Mouse (Mus musculus) lung, adult 18-20 months (tissue): Measurements from ENCODE around the gene Igsf3.

Experiments used
- DNase-seq, 2 experiments: peaks; one replicate each; pipeline ENCODE4 v3.0.0; 2022; ENCODE audit warnings: mixed read lengths in 2 of 2

Igsf3 gene

DNA sequence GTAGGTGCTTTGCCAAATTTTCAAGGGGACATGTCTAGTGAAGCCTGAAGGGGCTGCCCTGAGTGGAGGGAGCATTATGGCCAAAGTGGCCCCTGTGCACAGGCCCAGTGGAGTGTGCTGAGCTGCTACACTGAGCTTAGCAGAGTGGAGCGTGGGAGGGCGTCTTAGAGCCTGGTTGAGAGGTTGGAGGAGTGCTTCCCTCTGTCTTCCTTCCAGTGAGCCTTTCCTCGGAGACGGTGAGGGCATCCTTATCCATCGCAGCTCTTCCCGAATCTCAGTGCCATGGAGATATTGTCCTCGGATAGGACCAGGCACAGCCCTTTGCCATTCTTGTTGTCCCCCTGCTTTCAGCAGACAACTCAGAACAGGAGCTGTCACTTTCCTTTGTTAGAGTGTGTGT, 84.2 kb downstream of the Igsf3 start:
- DNase-seq = no peak

DNA sequence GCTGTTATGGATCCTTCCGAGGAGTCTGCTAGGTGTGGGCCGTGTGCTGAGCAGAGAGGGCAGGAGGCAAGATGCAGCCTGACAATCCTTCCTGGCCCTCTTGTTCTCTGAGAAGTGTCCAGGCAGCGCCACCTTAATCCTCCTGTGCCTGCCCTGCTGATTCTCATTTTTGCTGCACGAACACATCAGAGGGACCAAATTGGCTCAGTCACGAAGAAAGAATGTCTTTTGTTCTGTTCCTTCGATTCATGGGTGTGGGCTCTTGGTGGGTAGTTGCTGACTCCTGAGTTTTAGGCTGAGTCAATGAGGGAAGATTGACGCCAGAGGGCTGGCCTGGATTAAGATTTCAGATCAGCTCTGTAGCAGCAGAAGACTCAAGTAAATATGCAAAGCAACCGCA, 84.9 kb downstream of the Igsf3 start:
- no peak for DNase-seq

DNA sequence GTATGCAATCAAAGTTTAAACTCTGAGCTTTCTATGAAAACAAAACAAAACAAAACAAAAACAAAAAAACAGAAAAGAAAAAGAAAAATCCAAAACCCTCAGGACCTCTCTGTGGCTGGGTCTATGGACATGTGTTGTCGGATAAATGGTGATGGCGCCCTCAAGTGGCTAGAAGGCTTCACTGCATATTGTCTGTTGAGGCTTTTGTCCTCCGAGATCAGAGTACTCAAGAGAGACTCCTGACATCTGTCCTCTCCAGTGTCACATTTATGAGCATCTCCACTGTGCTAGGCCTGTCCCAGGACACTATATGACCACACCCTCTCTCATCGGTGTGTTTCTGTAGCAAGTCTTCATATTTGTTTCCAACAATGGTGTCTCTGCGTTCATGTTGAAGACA, 85.4 kb downstream of the Igsf3 start:
- DNase-seq = peak; percentile 66

DNA sequence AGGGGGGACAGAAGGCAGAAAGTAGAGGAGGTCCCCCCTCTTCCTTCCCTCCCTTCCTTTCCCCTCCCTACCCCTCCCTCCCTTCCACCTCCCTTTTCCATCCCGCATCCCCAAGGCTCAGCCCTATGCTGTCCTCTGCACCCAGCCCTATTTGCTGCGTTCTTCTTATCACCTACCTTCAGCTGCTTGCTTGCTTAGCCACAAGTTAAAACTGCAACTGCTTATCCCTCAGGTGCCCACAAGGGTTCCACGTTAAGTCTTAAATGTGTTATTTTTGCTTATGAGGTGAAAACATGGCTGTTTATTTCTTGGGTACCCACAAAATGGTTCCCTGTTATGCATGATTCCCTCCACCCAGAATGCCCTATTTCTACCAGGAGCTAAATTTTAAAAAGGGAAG, 86.6 kb downstream of the Igsf3 start:
- DNase-seq = no peak

DNA sequence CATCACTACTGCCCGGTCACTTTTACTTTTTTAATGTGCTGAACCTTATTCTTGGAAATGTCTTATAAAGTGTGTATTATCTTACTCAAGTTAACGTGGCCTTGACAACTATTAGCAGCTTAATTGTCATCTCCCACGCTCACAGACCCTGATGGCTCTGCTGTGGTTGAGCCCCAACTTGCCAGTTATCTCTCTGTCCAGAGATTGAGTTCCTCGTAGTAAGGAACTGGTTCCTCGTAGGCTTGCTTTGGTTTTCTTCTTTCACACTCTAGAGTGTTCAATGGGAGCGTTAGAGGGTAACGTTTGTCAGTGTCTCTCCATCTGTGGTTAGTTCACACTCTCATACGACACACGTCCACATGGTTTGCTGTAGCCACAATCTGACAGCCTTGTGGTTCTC, 92.8 kb downstream of the Igsf3 start:
- DNase-seq = no peak

DNA sequence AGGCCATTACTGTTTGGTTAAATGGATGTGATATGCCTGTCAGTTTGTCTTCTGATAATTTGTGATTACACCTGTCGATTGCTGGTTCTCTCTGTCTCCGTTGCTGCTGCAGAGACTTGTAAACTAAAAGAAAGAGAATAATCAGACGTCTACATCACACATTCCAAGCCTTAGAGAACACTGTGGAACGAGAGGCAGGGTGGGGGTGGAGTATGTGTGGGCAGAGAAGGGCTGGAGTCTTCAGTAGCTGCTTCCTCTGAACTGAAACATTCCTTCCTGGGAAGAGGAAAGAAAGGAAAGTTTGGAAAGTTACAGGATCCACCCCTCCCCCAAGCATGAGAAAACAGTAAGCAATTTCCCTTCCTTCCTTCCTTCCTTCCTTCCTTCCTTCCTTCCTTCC, 95.0 kb downstream of the Igsf3 start:
- DNase-seq = no peak

DNA sequence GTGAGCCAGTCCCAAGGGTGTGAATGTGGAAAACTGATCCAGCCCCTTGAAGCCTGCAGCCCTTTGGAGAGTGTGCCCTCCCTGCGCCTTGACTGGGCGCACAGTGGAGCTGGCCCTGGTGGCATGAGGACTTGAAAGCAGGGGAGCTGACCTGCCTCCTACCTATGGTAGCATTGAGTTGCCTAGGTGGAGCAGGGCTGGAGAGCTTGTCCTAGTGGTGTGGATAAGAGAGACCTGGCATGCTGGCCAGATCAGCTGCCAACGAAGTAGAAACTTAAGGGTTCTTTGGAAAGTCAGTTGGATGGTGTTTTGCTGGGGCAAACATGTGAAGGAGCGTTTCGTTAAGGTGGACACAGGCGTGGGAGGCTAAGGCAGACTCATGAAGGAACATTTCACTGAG, 105.1 kb downstream of the Igsf3 start:
- DNase-seq = peak; percentile 36 to 38

DNA sequence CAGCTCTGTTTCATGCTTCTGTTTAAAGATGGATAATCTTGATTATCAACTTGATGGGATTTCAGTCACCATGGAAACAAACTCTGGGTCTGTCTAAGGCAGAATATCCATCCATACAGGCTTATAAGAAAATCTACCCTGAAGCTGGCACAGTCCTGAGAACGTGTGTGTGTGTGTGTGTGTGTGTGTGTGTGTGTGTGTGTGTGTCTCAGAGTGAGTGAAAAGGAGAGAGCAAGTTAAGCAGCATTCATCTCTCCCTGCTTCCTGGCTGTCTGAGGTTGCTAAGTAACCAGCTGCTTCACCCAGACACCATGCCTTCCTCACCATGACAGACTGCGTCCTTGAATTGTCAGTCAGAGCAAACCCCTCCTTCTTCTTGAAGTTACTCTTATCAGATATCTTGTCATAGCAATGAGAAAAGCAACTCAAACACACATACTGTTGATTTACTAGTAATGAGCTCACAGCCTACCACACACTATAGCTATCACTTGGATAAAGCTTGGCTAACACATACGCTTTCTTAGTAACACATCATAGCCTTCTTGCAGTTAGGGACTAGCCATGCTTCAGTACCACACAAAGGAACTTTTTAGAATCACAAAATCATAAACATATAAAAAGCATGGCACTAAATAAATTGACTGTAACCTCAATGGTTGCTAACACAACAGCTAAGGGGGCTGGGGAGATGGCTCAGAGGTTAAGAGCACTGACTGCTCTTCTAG, 106.5 kb downstream of the Igsf3 start:
- DNase-seq = no peak

DNA sequence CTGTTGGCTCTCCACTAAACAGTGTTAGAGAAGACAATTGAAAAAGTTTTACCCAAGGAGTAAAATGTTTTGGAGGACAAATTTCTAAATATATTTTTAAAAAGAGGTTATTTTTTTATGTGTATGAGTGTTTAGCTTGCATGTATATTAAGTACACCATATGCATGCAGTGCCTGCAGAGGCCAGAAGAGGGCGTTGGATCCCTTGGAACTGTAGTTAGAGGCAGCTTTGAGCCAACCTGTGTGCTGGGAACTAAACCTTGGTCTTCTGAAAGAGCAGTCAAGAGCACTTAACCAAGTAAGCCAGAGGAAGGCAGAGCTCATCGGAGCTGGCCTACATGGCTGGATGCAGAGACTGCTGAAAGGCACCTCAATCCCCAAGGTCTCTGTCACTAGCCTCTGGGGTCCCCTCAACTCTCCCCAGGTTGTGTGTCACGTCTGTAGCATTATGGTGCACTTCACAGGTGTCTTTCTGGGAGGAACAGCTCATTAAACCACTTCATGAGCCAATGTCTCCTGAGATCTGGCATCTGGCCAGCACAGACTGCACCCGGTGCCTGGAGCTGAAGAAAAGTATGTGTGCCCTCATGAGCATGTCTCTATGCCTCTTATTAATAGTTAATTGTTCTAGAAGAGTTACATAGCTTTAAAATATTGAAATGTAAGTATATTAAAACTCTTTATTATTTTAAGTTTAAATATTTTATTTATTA, 109.3 kb downstream of the Igsf3 start:
- no peak for DNase-seq

DNA sequence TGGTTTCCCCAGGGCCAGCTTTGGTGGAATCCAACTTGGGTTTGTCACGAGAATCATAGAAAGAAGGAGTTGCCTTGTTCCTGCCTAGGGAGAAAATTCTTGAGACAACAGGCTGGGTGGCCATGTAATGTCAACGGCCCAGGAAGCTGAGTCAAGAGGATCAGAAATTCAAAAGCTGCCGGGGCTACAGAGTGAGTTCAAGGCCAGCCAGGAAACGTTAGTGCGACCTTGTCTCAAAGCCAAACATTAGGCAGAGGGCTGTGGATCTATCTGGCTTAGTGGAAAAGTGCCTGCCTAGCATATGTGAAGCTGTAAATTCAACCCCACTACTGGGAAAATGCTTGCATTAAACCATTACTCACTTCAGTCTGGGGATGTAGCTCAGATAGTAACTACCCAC, 110.6 kb downstream of the Igsf3 start:
- no peak for DNase-seq

DNA sequence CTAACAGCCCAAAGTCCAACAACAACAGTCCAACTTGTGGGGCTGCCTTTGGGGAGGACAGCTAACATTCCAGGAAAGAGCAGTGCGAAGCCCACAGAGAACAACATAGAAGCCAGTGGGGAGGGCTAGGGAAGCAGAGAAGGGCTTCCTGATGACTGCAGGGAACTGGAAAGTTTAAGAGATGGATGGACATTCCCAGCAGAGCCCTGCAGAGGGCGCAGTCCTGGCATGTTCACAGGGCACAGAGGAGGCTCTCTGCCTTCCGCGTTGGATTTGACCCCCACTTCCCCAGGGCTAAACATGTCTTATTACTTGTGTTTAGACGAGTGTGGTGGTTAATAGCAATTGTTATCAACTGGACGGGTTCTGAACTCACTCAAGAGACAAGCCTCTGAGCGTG, 111.3 kb downstream of the Igsf3 start:
- no peak for DNase-seq

DNA sequence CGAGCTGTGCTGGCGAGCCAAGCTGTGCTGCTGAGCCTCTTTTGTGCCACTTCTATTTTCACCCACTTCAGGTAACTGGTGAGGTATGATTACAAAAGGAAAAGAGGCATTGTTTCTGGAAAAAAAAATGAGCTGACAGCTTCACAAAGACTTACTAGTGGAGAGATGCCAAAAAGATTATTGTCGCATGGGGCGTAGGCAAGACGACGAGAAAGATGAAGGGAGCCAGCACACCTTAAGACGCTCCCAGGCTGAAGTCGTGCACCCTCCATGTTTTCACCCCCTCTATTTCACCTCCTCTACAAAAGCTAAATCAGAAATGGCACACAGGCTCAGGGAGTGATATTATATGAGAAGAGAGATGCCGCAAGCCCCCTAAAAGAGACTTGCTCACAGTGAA, 113.6 kb downstream of the Igsf3 start:
- DNase-seq = no peak

DNA sequence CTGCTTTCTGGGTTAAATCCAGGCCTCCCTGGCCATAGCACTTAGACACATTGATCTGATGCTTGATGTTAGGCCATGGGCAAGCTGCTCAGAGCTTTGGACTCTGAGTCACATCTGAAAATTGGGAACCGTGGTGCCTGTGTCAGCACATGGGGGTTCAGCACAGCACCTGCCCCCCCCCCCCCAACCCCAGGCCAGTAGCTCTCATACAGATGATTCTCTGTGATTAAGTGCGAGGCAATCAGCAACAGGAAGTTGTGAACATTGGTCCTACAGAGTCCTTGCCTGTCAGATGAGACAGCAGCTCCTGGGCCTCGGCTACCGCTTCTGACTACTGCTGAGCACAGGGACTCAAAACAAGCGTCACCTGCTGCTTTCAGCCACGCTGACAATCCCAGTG, 116.0 kb downstream of the Igsf3 start:
- no peak for DNase-seq

DNA sequence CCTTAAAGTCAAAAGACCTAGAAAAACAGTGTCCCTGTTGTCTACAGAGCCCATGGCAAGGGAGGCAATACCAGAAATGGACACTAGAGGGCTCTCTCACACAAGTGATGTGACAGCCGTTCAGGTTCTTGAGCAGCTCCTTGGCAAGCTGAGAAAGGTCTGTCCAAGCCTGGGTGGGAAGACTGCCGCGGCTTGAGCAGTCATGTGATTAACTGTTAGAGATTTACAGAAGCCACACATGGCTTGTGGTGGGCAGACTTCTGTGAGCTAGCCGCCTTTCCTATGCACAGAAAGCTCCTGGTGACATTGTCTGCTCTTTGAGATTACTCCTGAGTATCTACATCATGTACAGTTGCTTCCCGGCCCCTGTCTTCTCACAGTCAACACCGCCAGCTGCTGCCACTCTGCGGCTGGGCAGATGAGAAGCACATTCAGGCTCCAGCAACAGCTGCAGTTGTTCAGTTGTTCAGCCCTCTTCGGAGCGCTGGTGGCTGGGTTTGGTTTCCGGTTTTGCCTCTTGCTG, 117.1 kb downstream of the Igsf3 start:
- peak; percentile 80 to 86 for DNase-seq

DNA sequence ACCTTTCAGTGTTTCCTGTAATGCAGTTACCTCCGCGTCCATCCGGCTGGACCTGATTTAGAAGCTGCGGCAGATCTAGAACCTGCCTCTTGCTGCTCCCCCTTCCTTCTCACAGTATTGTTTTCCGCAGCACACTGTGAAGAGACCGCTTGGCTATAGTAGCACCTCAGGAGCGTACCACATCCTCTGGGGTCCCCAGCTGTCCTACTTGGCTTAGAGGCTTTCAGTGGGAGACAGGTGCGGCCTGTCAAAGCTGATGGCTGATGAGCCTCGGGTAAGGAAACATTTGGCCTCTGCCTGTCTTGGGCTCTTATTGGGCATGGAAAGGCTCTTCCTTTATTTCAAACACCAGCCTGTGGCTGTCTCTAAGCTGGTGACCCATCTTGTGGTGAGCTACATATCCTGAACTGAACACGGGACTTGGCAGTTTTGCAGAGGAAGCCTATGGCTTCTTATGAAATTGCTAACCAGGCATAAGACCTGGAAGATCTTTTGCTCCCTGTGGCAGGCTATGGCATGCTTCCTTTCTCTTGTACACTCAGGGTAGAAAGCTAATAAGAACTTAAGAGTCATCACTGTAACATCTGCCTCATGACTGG, 120.6 kb downstream of the Igsf3 start:
- DNase-seq = no peak

DNA sequence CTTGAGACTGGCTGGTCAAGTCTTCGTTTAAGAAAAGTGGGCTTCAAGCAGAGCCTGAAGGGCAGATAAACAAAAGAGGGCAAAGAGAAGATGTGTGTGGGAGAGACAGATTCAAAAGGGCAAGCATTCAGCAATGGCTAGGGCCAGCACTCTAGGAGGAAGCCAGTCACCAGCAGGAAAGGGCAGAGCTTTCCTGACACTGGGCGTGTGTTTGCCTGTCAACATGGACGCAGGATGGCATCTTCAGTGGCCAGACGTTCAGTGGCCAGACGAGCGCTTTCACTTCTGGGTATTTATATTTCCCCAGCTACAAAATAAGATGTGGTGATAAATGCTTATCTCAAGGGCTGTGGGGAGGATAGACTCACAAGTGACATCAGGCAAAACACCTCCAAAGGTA, 123.0 kb downstream of the Igsf3 start:
- no peak for DNase-seq

DNA sequence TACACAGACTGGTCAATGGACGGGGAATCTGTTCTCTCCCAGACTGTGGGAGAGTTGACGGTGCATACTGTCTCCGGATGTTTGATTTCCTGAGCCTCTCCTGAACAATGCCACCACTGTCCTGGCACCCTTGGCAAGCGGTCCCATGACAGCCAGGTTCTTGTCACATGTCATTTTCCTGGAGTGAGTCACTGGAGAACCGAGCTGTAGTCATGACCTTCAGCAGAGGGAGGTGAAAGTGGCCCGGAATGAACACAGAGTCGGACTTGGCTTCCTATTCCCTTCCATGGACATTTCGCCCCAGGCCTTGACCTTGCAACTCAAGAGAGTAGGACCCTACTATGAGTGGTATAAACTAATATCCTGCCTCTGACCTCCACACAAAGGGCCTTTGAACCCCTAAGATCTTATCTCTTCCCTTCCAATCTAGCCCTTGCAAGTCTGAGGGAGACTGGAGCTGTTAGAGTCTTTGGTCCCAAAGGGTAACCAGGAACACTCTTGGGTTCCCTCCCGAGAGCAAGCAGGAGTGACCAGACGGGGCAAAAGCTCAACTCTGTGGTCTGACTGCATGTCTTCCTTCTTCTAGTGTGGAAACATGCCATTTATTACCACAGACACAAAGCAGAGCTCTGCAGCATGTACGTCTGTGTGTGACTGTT, 123.6 kb downstream of the Igsf3 start:
- peak; percentile 65 to 74 for DNase-seq

DNA sequence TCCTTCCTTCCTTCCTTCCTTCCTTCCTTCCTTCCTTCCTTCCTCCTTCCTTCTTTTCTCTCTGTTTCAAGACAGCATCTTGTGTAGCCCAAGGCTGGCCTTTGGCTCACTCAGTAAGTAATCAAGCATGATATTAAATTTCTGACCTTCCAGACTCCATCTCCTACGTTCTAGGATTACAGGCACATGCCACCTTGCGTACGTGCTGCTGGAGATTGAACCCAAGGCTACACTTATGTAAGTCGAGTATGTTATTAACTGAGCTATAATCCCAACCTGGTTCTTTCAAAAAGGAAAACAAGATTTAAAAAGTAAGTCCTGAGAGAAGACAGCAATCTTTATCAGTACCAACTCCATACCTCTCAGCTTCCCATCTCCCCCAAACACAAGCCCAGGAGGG, 124.7 kb downstream of the Igsf3 start:
- no peak for DNase-seq

DNA sequence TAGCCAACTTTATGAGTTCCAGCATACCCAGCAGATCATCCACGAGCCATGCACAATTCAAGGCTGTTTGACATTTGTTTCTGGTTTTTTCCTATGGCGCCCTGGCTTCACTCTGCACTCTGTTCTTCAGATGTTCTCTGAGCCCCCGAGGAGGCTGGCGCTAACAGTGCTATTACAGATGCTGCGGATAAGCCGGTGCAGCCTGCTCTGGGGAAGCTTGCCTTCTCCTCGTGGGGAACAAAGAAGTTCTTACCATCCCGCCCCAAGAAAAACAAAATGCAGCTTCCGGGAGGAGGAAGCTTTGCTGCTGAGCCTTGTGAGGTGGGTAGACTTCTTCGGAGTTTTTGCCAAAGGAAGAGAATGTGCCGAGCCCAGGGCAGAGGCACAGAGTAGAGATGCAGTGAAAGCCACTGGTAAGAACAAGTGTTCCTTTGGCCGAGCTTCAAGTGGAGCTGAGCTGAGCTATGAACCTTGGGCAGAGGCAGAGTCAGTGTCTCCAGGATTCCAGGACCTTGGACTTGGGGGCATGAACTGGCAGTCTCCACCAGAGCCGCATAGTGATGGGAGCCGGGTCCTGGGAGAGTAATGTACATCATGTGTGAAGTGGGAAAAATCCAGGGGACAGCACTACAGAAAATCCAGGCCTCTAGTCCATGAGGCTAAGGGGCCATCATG, 125.3 kb downstream of the Igsf3 start:
- no peak for DNase-seq

DNA sequence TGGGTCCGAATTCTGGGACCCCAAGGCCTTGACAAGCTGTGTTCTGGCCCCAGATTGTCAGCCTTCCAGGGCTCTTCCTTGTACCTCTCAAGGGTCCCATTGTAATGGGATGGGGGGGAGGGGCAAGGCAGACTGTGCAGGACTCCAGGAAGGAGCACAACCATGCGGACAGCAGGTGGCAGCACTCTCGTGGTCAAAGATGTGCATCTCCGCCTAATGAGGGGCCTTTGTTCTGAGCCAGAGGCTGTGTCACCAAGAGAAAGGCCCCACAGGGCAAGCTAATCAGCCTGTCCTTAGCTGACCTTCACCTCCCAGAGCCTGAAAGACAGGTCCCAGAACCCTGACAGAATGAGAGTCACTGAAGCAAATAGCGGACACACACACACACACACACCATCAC, 129.3 kb downstream of the Igsf3 start:
- DNase-seq = peak; percentile 85 to 91

DNA sequence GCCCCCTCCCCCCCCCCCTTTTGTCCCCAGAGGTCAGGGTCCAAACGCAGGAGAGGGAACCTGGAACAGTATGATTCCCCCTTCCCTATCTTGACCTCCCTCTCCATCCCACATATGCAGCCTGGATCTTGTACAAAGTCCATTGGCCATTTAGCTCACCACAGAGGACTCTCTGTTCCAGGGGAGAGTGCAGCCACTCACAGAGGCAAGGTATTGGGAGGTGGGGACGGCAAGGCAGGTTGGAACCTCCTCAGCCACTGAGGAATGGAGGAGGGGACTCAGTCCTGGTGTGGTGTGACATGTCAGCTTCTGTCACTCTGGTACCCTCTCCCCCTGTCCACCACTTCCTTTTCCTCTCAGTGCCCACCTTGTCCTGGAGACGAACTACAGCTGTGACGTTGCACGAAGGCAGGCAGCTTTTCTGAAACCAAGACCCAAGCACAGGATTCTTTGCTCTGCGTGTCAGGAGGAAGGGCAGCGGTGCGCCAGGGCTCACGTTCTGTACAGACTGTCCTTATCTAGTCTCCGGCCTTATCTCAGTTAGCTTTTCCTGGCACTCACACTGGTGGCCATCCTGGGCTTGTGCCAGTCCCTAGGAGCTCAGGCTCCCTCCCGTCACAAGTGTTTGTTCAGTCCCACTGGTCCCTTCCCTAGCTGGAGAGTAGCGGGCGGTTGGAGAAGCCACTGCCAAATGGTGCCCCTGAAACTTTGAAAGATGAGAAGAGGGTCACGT, 130.3 kb downstream of the Igsf3 start:
- peak; percentile 75 to 85 for DNase-seq

DNA sequence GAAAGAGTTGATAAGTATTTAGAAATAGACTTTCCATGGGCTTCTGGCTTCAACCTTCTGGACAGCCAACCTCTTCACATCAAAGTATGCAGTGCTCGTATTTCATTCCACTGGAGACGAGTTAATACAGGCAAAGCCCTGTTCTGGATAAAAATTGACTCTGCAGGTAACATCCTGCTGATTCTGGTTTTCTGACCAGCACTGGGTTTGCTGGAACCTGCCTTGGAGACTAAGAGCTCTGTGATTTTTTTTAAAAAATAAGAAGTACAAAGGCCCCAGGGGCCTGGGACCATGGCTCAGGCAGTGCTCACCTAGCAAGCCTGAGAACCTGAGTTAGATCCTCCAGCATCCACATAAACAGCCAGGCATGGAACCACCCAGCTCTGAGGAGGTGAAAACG, 130.9 kb downstream of the Igsf3 start:
- no peak for DNase-seq
